Mouse (Mus musculus): Measurements from ENCODE around the gene Has1. TPM values are rescaled to one million over a fixed set of nuclear protein-coding genes. Genes with fewer than 3 reads are reported as not detected.

The Has1 gene
- not detected for polyA plus RNA-seq (2014; fragmentation: Illumina TruSeq; extraction: RNeasy Lipid Tissue Mini Kit (QIAGEN cat#74804); ENCODE audit: low replicate concordance)

DNA sequence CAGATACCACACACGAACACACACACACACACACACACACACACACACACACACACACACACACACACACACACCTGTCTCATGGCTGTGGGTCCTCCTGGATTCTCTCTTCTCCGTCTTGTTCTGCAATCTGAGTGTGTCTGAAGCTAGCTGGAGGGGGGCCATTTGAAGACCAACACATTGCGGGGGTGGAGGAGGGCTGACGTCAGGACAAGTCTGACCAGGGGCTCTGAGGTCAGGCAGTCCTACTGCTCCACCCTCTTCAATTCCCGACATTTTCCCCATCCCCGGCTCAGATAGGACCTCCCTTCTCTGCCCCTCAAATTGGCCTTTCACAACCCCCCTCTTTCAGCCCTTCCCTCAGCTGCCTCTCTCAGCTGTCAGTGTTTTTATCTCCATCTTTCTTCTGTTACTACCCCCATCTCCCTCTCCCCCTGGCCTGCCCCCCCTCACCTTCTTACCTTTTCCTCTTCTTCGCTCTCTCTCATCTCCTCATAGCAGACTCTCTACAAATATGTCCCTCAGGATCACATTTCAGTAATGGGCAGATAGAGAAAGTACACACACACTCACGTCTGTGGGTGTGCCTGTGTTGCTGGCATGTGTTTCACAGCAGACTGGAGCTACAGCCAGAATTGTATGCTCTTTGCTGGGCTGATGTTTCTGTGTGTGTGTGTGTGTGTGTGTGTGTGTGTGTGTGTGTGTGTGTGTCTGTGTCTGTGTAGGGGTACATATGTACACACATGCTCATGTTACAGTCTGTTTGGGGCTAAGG, at the start of gene Has1:
Has1 (minus strand) TSS at position 142 of the 775 bp plus-strand sequence.

DNA sequence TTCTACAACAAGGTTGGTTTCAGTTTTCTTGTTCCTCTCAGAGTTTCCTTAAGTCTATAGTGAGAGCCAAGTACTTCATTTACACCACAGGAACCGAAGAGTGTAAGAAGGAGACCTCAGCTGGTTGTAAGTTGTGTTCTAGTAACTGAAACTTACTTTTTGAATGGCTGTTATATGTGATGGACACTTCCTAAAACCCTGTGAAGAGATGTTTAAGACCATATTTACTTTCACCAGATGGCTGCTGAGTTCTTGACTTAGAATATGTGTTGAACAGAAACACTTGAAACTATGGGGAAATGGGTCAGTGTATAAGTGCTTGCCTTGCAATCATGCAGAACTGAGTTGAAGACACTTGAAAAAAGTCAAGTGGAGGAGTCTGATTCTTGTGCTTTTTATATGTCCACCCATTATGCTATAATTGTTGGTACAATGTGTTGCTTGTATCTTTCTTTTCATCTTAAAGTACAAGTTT, 32.8 kb upstream of the Has1 start, which contains the start of the genes Fpr2 and Fpr3:
Fpr2 (plus strand) TSS at position 51 of the 475 bp plus-strand sequence.
Fpr3 (plus strand) TSS at position 79 of the 475 bp plus-strand sequence.

DNA sequence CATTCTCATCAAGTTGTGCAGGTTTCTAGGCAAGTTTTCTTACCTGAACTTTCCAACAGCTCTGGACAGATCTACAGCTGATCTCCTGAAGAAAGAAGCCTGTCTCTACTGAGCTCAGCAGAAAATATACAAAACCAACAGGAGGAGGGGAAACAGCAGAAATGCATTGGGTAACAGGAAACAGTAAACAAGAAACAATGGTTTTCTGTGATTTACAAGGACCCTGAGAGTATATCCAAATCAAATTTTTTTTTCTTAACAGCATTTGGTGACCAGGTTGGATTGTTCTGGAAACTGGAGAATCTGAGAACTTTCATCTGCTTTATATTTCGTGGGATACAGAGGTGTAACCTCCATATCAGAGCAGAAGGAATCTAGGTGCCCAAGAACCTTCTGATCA, 28.8 kb upstream of the Has1 start, which contains the start of gene Fpr1:
Fpr1 (minus strand) TSS at position 101 of the 400 bp plus-strand sequence.

DNA sequence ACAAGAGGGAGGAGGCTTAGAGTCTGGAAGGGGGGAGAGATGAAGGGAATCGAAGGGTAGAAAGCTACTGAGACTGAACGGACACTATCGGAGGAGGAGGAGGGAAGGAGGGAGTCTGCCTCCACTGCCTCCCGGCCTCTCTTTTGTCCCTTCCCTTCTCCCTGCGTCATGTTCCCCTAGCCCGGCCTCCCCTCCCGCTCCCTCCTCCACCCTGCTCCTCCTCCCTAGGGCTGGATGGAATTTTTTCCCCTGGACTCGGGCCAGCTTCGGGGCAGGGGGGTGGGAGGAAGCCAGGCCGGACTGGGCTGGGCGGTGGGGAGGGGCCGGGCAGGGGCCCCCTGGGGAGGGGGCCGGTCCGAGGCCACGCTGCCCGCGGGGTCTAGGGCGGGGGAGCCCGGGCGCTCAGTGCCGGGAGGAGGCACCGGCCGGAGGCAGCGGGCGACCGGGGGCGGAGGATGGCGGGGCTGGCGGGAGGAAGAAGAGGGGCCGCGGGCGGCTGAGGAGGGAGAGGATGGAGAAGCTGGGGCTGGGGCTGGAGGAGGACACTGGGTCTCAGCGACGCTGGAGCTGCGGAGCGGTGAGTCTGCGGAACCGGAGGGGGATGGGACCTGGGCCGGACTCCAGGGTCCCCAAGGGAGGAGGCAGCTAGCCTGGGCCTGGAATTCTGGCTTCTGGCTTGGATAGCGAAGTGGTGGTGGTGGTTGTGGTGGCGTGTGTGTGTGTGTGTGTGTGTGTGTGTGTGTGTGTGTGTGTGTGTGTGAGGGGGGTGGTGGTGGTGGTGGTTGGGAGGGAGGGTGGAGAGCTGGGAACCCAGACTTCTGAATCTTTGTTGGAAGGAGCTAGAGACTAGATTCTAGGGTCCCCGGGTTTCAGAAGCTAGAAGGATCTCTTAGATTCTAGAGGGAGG, 28.0 kb downstream of the Has1 start, which contains the start of gene Spaca6:
Spaca6 (plus strand) TSS at position 408 of the 907 bp plus-strand sequence.

Other genes starting within 250 kb of the Has1 start
- 53.7 TPM for gene Lnpep, start 230.2 kb downstream of the Has1 start, polyA plus RNA-seq (2014; fragmentation: Illumina TruSeq; extraction: RNeasy Lipid Tissue Mini Kit (QIAGEN cat#74804); ENCODE audit: low replicate concordance)
- not detected for gene Vmn2r90, start 151.5 kb downstream of the Has1 start, polyA plus RNA-seq (2014; fragmentation: Illumina TruSeq; extraction: RNeasy Lipid Tissue Mini Kit (QIAGEN cat#74804); ENCODE audit: low replicate concordance)
- 5.6 TPM for gene Spaca6, start 28.0 kb downstream of the Has1 start, polyA plus RNA-seq (2014; fragmentation: Illumina TruSeq; extraction: RNeasy Lipid Tissue Mini Kit (QIAGEN cat#74804); ENCODE audit: low replicate concordance)
- gene Fpr1, start 28.7 kb upstream of the Has1 start, polyA plus RNA-seq (2014; fragmentation: Illumina TruSeq; extraction: RNeasy Lipid Tissue Mini Kit (QIAGEN cat#74804); ENCODE audit: low replicate concordance): 0.45 TPM
- 2.0 TPM for gene Fpr2, start 32.6 kb upstream of the Has1 start, polyA plus RNA-seq (2014; fragmentation: Illumina TruSeq; extraction: RNeasy Lipid Tissue Mini Kit (QIAGEN cat#74804); ENCODE audit: low replicate concordance)
- gene Fpr3, start 32.6 kb upstream of the Has1 start, polyA plus RNA-seq (2014; fragmentation: Illumina TruSeq; extraction: RNeasy Lipid Tissue Mini Kit (QIAGEN cat#74804); ENCODE audit: low replicate concordance): not detected
- gene Fpr-rs4, start 166.5 kb upstream of the Has1 start, polyA plus RNA-seq (2014; fragmentation: Illumina TruSeq; extraction: RNeasy Lipid Tissue Mini Kit (QIAGEN cat#74804); ENCODE audit: low replicate concordance): not detected
- gene Vmn2r124, start 194.2 kb upstream of the Has1 start, polyA plus RNA-seq (2014; fragmentation: Illumina TruSeq; extraction: RNeasy Lipid Tissue Mini Kit (QIAGEN cat#74804); ENCODE audit: low replicate concordance): not detected
- not detected for gene Vmn2r91, start 229.8 kb upstream of the Has1 start, polyA plus RNA-seq (2014; fragmentation: Illumina TruSeq; extraction: RNeasy Lipid Tissue Mini Kit (QIAGEN cat#74804); ENCODE audit: low replicate concordance)

Data from small intestine, adult 10 weeks (tissue).